Mouse (Mus musculus) embryonic fibroblast, embryonic 13.5 days (primary cell): ENCODE data around the gene Dnlz. TPM values are rescaled to one million over a fixed set of nuclear protein-coding genes. Genes with fewer than 3 reads are reported as not detected.

Experiments
- H3K27ac ChIP-seq: 2 replicates; pipeline ENCODE4 v1.5.1; 2012; ENCODE audit warnings: low read length, control low read depth, inconsistent platforms; ENCODE audit not compliant: insufficient read depth
- H3K4me1 ChIP-seq: 2 replicates; pipeline ENCODE4 v1.6.1; 2011; ENCODE audit warnings: low read length; ENCODE audit not compliant: control insufficient read depth, insufficient read depth
- H3K4me3 ChIP-seq: 2 replicates; pipeline ENCODE4 v1.5.1; 2011; ENCODE audit warnings: mild to moderate bottlenecking, control low read depth, low read length; ENCODE audit not compliant: insufficient read depth
- CTCF ChIP-seq: IDR thresholded peaks from 2 replicates; pipeline ENCODE4 v1.5.1; 2011; ENCODE audit warnings: mild to moderate bottlenecking, control low read depth, low read length, moderate library complexity, borderline replicate concordance; ENCODE audit not compliant: insufficient read depth
- POLR2A ChIP-seq: IDR thresholded peaks from 2 replicates; pipeline ENCODE4 v1.6.1; 2011; ENCODE audit warnings: low read depth, mild to moderate bottlenecking, control low read depth, low read length, moderate library complexity
- polyA plus RNA-seq: library from polyadenylated mRNA; stranded (reverse); fragments of >200 nt; gene quantifications from 2 replicates; pipeline ENCODE4 v1.2.4, GENCODE M21; 2011; ENCODE audit warnings: low read depth; ENCODE audit not compliant: missing spikeins, insufficient read length

Dnlz gene
- polyA plus RNA-seq = 18.2 and 21.2 TPM in 2 replicates

GRCm38 (mm10) chr2:26351358-26352290, at the start of gene Dnlz:
Dnlz (minus strand) TSS chr2:26352110.
- no peaks in the 10 kb centered on the region for H3K4me1 ChIP-seq

GRCm38 (mm10) chr2:26401023-26401422, 49.1 kb upstream of the Dnlz start:
- TF ChIP-seq CTCF (no peak), POLR2A (no peak)

More at GRCm38 (mm10) chr2:26351358-26352290, at the start of gene Dnlz:
- TF ChIP-seq POLR2A (peak; percentile 62), CTCF (peak; percentile 66; the same call in 1 of the 2 replicates)
- peak within 1 kb of the TSS; percentile 55 for H3K27ac ChIP-seq
- peak within 1 kb of the TSS; percentile 67 for H3K4me3 ChIP-seq

GRCm38 (mm10) chr2:26400296-26400695, 48.4 kb upstream of the Dnlz start:
- TF ChIP-seq CTCF (no peak), POLR2A (no peak)
- Histone ChIP-seq H3K27ac (no peak overlapping the region), H3K4me1 (no peaks in the 10 kb centered on the region), H3K4me3 (no peak overlapping the region)

More at GRCm38 (mm10) chr2:26401023-26401422, 49.1 kb upstream of the Dnlz start:
- no peaks in the 10 kb centered on the region for H3K4me1 ChIP-seq
- H3K27ac ChIP-seq = no peak overlapping the region
- no peak overlapping the region for H3K4me3 ChIP-seq

- TF ChIP-seq POLR2A (no peak), CTCF (no peak)
- Histone ChIP-seq H3K4me1 (no peaks in the 10 kb centered on the region), H3K4me3 (no peak overlapping the region), H3K27ac (no peak overlapping the region)
Measured at GRCm38 (mm10) chr2:26399647-26400046, 47.7 kb upstream of the Dnlz start.

GRCm38 (mm10) chr2:26398978-26399377, 47.1 kb upstream of the Dnlz start:
- H3K4me1 ChIP-seq = no peaks in the 10 kb centered on the region
- H3K27ac ChIP-seq = no peak overlapping the region
- TF ChIP-seq CTCF = no peak
- TF ChIP-seq POLR2A = no peak
- H3K4me3 ChIP-seq = no peak overlapping the region

- Histone ChIP-seq H3K27ac (no peak overlapping the region), H3K4me3 (no peak overlapping the region)
Measured at GRCm38 (mm10) chr2:26391617-26392016, 39.7 kb upstream of the Dnlz start.

DNA sequence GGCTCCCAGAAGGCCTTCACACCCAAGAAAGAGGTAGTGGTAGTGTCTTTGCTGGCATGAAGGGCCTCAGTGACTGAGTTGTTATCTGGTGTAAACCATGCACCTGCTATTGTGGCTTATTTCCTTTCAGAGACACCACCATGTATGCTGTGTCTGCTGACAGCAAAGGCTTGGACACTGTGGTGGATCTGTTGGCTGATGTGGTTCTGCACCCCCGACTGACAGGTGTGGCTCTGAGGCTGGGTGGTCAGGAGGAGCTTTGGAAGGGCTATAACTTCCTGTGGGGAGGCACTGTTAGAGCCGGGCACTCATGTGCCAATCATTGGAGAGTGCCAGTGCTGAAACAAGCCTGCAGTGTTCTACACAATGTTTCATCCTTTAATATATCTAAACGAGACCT, 39.0 kb upstream of the Dnlz start:
- Histone ChIP-seq H3K4me1 (0 out of 2 replicates have a peak, but pooled peaks cover 7% of the 10 kb centered on the region), H3K4me3 (no peak overlapping the region)
- no peak for TF ChIP-seq POLR2A

More at GRCm38 (mm10) chr2:26391617-26392016, 39.7 kb upstream of the Dnlz start:
- TF ChIP-seq CTCF = no peak
- no peak for TF ChIP-seq POLR2A
- H3K4me1 ChIP-seq = 0 out of 2 replicates have a peak, but pooled peaks cover 7% of the 10 kb centered on the region

DNA sequence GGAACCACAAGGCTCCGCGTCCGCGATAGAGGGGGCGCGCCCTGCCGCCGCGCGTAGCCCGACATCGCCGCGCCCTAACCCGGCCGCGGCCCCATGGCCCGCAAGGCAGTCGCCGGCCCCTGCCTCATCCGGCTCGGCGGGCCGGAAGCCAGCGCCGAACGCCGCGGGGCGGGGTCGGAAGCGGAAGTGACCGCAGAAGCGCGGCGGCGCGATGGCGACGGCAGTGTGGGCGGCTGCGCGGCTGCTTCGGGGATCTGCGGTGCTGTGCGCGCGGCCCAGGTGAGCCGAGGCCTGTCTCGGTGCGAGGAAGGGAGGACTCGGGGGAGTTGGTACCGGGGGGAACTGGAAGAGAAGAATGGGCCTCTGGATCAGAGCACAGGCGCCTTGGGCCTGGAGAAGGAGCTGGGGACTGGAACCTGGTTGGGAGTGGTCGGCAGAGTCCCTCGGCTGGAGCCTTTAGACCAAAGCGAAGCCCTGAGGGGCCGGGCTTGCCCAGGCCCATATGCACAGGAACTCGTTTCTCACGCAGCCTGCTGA, 37.3 kb upstream of the Dnlz start, which contains the start of the genes Entr1 and Pmpca:
Entr1 (minus strand) TSS at position 163 of the 537 bp plus-strand sequence.
Pmpca (plus strand) TSS at position 186 of the 537 bp plus-strand sequence.
- Histone ChIP-seq H3K4me1 (0 out of 2 replicates have a peak, but pooled peaks cover 7% of the 10 kb centered on the region), H3K27ac (0 out of 2 replicates have a peak within 1 kb of the TSS, but pooled peaks have one; percentile 28), H3K4me3 (peak within 1 kb of the TSS; percentile 94)
- TF ChIP-seq CTCF (no peak), POLR2A (peak; percentile 81)

More for the DNA sequence above, 39.0 kb upstream of the Dnlz start:
- H3K27ac ChIP-seq = no peak overlapping the region

DNA sequence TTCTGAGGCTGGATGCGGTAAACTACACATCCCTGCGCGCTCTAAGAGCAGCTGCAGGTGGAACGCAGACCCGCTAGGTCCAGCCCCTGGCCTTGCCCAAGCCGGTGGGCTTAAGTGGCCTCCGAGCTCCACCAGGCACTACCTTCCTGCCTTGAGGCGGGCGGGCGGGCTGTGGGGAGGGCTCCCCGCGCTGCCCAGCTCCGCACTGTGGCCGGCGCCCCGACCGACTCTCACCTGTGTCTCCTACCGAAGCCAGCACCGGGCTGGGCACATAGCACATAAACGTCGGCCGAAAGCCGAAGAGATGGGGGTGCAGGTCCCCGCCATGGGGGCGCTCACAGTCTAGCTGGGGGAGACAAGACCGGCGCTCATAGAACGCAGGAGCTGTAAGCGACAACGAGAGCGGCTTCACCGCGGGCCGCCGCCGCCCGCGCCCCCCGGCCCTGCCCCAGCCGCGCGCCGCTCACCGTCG, 36.8 kb upstream of the Dnlz start:
- TF ChIP-seq CTCF (no peak), POLR2A (no peak)
- H3K4me3 ChIP-seq = peak overlapping the region; percentile 94
- H3K27ac ChIP-seq = no peak overlapping the region
- H3K4me1 ChIP-seq = 0 out of 2 replicates have a peak, but pooled peaks cover 7% of the 10 kb centered on the region
